Mouse (Mus musculus): ENCODE data around the gene Abcb9.

The Abcb9 gene

DNA sequence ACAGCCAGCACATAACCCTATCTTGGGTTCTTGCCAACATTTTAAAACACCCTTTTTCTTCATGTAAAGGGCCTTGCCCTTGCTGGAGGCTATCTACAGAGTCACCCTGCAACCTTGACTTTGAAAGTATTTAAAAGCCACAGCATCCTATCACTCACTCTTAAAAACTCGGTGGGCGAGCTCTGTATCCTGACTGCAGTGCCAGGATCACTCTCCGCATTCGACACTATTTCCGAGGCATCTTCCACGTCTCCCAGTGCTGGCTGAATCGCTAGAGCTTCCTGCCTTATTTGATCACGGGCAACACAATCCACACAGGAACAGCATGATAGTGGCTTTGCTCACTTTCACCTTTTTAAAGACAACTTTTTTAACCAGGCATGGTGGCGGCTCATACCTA lies 77.7 kb downstream of the Abcb9 start:
- ATAC-seq (ENCODE audit: insufficient number of reproducible peaks, low FRiP score, low TSS enrichment), result no peak

DNA sequence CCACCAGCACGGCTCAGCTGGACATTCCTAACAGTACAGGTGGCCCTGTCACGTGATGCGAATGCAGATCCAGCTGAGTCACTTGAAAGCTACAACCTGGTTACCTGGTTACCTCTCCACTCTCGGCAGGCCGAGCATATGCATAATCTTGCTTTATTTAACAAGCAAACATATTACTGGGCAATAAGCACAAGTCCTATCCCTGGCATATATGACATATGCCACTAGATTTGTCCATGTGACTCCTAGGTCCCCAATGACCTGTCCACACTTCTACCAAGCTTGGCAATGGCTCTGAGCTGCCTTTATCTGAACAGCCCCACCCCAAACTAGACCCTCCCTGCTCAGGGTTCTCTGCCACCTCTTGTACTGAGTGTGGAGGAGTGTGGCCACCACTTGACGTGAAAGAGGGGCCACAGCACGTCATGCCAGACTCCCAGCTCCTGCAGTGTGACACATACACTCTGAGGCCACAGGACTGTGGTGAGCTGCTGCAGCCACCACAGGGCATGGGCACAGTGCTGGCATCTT lies 79.2 kb downstream of the Abcb9 start:
- ATAC-seq (ENCODE audit: insufficient number of reproducible peaks, low FRiP score, low TSS enrichment), result no peak

DNA sequence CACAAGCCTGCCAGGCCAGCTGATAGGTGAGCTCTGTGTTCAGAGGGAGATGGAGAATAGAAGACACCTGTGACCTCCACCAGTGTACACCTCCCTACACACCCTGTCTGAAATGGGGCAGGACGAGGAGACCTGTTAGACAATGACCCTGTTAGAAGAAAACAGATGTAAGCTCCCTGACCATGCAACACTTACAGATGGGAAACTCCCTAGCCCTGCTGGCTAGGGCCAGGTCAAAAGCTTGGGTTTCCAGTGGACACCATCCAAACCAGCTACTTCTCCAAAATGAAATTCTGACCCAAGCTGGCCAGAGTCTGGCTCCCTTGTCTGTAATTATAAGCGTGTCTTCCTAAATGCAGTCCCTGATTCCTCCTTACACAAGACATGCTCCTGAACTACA lies 79.9 kb downstream of the Abcb9 start:
- no peak for ATAC-seq (ENCODE audit: insufficient number of reproducible peaks, low FRiP score, low TSS enrichment)

DNA sequence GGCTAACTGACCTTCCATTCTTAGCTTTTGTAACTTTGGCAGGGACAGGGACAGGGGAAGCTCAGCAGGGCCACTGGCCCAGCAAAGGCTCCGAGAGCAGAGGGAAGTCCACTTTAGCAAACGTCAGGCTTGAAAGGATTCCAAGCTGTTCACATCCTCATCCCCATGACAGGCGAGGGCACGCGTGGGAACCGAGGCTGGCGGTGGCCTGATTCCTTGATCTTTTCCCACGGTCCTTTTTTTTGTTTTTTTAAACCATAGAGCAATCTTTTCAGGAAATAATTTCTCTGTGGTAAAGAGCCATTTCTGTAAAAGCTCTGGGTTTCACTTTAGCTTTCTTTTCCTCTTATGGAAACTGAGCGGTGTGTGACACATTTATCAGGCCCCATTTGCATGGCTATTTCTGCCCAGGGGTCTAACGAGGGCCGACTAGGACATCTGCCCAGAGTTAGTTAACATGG lies 80.8 kb downstream of the Abcb9 start:
- ATAC-seq (ENCODE audit: insufficient number of reproducible peaks, low FRiP score, low TSS enrichment), result no peak

DNA sequence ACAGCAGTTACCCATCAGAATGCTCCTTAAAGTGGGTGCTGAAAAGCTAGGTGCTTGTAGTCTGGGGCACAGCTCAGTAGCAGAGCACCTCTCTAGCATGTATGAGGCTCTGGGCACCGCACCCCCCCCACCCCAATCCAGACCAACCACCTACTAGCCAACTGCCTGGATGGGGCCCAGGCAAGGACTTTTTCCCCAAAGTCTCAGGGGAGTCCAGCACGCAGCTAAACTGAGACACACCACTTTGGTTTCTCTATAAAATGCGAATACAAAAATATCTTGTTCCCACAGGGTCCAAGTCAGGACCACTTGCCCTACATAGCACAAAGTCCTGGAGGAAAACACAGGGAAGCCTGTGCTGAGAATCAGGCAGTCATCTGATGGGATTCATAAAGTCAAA lies 81.4 kb downstream of the Abcb9 start:
- ATAC-seq (ENCODE audit: insufficient number of reproducible peaks, low FRiP score, low TSS enrichment), result no peak

DNA sequence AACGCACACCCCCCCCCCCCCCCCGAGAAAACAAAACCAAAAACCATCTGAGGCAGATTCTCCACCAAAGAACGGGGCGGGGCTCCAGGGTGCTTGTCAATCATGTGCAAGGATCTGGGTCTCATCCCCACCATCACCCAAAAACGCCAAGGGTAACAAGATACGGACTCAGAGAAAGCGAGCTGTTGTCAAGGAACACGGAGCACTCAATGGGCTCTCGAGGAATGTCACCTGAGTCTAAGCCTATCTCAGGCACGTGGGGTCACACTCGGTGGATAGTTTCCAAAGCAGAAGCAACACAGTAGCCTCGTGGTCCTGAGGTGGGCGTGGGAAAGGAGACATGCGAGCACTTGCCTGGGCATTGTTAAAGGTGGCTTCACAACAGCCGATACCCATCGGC lies 81.9 kb downstream of the Abcb9 start:
- ATAC-seq (ENCODE audit: insufficient number of reproducible peaks, low FRiP score, low TSS enrichment), result no peak

DNA sequence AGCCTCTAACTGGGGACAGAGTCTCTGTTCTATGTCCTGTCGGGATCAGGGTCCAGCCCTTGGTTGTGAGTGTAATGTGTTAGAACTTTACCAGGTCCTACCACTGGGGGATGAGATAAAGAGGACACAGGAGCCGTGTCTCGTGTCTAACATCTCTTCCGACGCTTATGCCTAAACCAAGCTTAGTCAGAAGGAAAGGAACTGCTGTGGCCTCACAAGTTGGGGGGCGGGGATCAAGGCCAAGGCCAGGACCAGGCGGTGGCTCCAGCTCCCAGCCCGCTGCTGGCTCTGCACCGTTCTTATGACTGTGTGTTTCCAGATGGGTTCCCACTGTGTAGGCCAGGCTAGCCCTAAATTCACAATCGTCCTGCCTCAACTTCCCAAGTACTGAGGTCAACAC lies 82.7 kb downstream of the Abcb9 start:
- no peak for ATAC-seq (ENCODE audit: insufficient number of reproducible peaks, low FRiP score, low TSS enrichment)

DNA sequence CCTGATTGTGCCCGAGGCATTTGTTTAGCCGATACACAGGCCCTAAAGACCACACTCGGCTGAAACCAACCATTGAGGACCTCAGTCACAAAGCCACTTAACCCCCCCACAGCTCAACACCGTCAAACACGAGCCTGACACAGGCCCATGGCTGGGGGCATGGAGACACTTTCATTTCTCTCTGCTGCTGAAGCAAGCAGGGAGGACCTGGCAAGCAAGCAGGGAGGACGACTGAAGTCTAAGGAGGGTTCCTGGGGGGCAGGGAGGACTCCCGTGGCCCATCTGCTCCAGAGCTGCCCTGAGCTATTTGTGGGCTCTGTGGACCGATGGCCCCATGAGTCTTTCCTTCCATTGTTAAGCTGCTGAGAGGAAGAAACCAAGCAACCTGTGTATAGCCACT lies 83.7 kb downstream of the Abcb9 start:
- ATAC-seq (ENCODE audit: insufficient number of reproducible peaks, low FRiP score, low TSS enrichment), result no peak
